Mouse (Mus musculus) adrenal gland (tissue): ENCODE measurements around the gene Klk12.

Source experiments
- intact Hi-C: fragments of 180-260 bp; cut with DNase I; formaldehyde crosslinking; loops from one replicate; pipeline ENCODE4 v1.15.1; 2025

Gene Klk12

GRCm38 (mm10) chr7:43791591-43791990 lies 22.9 kb downstream of the Klk12 start, which contains the start of gene Klk9:
Gene Klk9 (plus strand): TSS chr7:43791891.
- intact Hi-C loops = no loop called here

- intact Hi-C loops = no loop called here
Observed at GRCm38 (mm10) chr7:43796355-43796754, 27.7 kb downstream of the Klk12 start.

GRCm38 (mm10) chr7:43797333-43797769 lies 28.7 kb downstream of the Klk12 start, which contains the start of gene Klk8:
Gene Klk8 (plus strand): TSS chr7:43797577.
- intact Hi-C loops = no loop called here

DNA sequence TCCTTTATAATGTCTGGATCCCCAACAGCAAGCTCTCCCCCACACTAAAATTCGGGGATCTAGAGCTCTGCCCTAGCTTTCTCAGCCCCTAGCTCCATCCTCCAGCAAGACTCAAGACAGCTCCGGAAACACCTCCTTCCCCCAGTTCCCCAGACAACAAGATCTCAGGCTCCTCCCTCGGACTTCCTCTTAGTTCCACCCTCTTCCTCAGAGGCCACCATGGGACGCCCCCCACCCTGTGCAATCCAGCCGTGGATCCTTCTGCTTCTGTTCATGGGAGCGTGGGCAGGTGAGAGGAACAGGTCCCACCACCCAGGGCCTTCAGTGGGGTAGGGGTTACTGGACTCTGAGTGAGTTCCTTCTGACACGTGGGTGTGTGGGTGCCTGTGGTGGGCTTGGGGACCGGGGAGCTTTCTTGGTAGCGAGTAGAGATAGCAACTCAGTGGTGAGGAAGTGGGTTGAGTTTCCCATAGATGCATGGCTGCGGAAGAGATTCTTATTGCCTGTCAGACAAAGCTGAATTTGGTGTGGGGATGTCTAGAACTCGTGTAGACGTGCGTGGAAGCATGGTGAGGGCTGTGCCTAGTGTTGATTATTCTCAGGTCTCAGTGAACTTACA lies 29.3 kb downstream of the Klk12 start:
- intact Hi-C loops = no loop called here

DNA sequence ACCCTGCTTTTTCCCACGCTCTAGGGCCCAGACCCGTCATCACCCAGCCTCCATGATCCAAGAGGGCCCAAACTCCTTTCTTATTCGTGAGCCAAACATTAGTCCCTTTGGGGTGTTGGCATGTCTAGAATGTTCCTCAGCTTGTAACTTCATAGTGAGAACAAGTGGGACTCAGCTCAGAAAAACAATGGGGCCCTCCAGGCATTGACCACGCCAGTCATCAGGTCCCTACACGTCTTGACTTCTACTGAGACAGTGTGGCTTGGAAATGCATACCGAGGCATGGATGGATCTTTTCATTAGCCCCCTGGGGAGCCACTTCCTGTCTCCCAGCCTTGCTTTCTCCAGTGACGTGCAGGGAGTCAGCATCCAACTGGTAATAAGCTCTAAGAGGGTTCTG lies 31.2 kb downstream of the Klk12 start:
- intact Hi-C loops = no loop called here

DNA sequence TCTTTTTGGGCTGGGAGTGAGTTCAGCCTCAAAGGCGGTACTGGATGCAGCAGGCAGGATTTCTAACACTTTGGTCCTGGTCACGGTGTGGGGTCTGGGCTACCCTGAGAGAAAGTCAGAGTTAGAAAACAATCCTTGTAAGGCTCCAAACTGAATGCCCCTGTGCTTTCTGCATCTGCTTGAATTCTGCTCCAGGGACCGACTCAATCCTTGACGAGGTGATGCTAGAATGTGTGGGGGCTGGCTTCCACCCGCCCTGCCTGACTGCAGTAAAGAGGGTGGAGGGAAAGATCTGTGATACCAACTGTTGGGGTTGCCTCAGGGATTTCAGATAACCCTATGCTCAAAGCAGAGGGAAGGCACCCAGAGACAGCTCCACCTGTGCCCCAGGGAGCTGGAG lies 42.3 kb downstream of the Klk12 start, which contains the start of gene Klk7:
TSS of gene Klk7 (plus strand) at position 301 of the 400 bp plus-strand sequence.
- intact Hi-C loops = no loop called here

GRCm38 (mm10) chr7:43815211-43815610 lies 46.5 kb downstream of the Klk12 start:
- intact Hi-C loops = no loop called here

DNA sequence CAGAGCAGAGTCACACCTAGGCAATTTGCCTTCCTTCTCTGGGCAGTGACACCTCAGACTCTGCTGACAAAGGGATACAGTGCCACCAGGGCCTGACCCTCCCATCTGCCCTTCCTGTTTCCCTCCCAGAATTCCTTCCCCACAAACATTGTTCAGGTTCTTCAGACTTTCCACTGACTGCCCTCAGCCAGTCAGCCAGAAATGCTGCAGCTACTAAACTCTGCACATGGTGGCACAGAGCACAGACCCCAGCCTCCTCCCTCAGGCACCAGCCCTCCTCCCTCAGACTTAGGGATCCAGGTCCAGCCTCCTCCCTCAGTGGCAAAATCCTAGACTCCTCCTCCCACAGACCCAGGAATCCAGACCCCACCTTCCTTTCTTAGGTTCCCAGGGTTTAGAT lies 48.0 kb downstream of the Klk12 start:
- intact Hi-C loops = no loop called here

DNA sequence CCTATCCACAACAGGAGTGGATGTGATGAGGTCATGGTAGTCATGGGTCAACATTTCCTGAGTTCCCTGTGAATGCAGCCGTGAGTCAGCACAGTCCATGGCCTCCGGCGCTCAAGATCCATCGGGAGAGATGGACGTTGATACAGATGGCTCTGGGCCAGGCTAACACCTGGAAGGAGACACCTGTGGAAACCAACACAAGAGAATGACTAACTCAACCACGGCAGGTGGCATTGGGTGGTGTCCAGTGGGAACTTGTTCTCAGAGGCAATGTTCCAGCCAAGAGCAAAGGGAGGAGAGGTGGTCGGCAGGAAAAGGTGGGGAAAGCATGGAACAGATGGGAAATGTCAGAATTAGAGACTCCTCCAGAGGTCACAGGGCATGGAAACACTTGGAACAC lies 52.9 kb downstream of the Klk12 start:
- intact Hi-C loops = no loop called here
